ENCODE assay signal across 10 mouse cellular contexts in the genomic region with DNA sequence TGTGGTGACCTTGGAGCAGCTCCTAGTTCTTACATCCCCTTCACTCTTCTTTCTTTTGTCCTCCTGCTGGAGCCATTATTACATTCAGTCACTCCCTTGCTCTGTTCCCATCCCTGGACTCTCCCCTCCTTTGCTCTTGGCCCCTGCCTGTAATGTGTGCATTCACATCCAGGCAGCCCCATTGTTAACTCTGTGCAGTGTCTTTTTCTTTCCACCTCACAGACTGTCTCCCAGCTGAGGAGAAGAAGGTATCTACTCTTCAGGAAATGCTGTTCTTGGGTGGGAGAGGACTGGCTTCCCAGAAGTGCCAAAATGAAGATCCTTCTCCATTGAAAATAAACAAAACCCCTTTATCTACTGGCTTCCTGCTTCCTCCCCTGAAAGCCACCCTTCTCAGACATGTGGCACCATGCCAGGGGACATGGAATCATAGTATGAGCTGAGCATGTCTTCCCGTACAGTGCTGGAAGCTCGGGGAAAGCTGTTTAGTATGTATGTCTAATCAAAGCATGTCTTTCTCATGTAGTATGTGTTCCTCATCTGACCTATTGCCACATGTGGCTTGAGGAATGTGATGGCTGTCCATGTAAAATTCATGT. TPM values are rescaled to one million over a fixed set of nuclear protein-coding genes. Genes with fewer than 3 reads are reported as not detected.
DNase-seq lines count a peak whose midpoint lies in the region; ATAC-seq lines count a peak whose summit lies in the region.
"Had no signal": no experiment of that assay in that cellular context is flagged by ENCODE, and none has a peak within 500 bp of the region (broad histone marks: within the 10 kb centered on the region; RNA-seq: fewer than 3 reads in every experiment).

No protein-coding gene starts in this region.

- no peak overlapping the region for H3K4me3 ChIP-seq in heart, embryonic 11.5 days (ENCODE audit: low read depth, low read length)
- no peak overlapping the region for H3K4me3 ChIP-seq in heart, embryonic 10.5 days

- no peak overlapping the region for H3K9ac ChIP-seq in heart, embryonic 11.5 days (ENCODE audit: low read depth, low read length)

- DNase-seq in heart, embryonic 10.5 days (ENCODE audit: low spot score) = no peak
- DNase-seq in MN1 (ENCODE audit: low spot score) = peak; percentile 18
- DNase-seq in adrenal gland, postnatal 14 days = peak; percentile 65
- peak; percentile 62 to 65 for DNase-seq in kidney, postnatal 25 days
- no peak for DNase-seq in spleen, postnatal 10 days (ENCODE audit: low spot score in 2 of 2)
- DNase-seq in embryo, embryonic 10.5 days (ENCODE audit: low spot score) = no peak
- DNase-seq in layer of hippocampus, postnatal 36 days = no peak
- DNase-seq: right cerebral cortex, postnatal 25 days had no signal

- H3K4me2 ChIP-seq in heart, embryonic 11.5 days = no peak overlapping the region

- WGBS in heart, embryonic 11.5 days (ENCODE audit: insufficient replicate concordance) = 49% methylated on average over 2 of the region's 2 CpGs
- WGBS in heart, embryonic 10.5 days = 74% methylated on average over 2 of the region's 2 CpGs

- H3K27ac ChIP-seq in heart, embryonic 11.5 days (ENCODE audit: low read depth, low read length) = peak overlapping the region; percentile 15; the same call in 1 of the 2 replicates
- no peak overlapping the region for H3K27ac ChIP-seq in heart, embryonic 10.5 days

- H3K27me3 ChIP-seq in heart, embryonic 11.5 days (ENCODE audit: control insufficient read depth, insufficient read depth, low read length) = no peaks in the 10 kb centered on the region
- H3K27me3 ChIP-seq in heart, embryonic 10.5 days (ENCODE audit: insufficient read depth, poor library complexity, severe bottlenecking) = no peaks in the 10 kb centered on the region

- ATAC-seq in heart, embryonic 11.5 days (replicated peaks; ENCODE audit: insufficient number of reproducible peaks, low FRiP score, low TSS enrichment) = no peak
- ATAC-seq: inflammation-experienced regulatory T-cells, adult 6 months had no signal

- no peaks in the 10 kb centered on the region for H3K9me3 ChIP-seq in heart, embryonic 11.5 days (replicated peaks; ENCODE audit: control insufficient read depth, low read length)
- H3K9me3 ChIP-seq in heart, embryonic 10.5 days = no peaks in the 10 kb centered on the region

- no peaks in the 10 kb centered on the region for H3K36me3 ChIP-seq in heart, embryonic 11.5 days (ENCODE audit: control insufficient read depth, insufficient read depth, low read length)
- H3K36me3 ChIP-seq in heart, embryonic 10.5 days = no peaks in the 10 kb centered on the region

- peaks cover 7% of the 10 kb centered on the region; the same call in 1 of the 2 replicates for H3K4me1 ChIP-seq in heart, embryonic 11.5 days (ENCODE audit: control insufficient read depth, insufficient read depth, low read length)
- H3K4me1 ChIP-seq in heart, embryonic 10.5 days = no peaks in the 10 kb centered on the region

RNA-seq across cellular contexts. Expression of a gene that starts 17.9 kb away (rescaled TPM):
- polyA plus RNA-seq in heart, embryonic 11.5 days (2014; fragmentation: Nextera tagmentation; extraction: Ambion mirVana) = 4.8 and 6.7 TPM in 2 replicates
- 3.2 and 3.3 TPM in 2 replicates for polyA plus RNA-seq in heart, embryonic 10.5 days (2016; fragmentation: Nextera tagmentation; extraction: Ambion mirVana)
- 9.4 and 10.0 TPM in 2 replicates for total RNA-seq in adrenal gland, postnatal 14 days (2021)
- 10 to 100 TPM; 49.0 to 52.0 TPM for total RNA-seq in layer of hippocampus, postnatal 36 days (2021)

Comparison
In these comparisons a context has a peak if more than half of its experiments do, and no peak if none do; other contexts are left out.
1. DNase-seq: peak in MN1 (single experiment), adrenal gland, postnatal 14 days (single experiment) and kidney, postnatal 25 days (2 of 2); none in heart, embryonic 10.5 days (single experiment), spleen, postnatal 10 days (0 of 2), embryo, embryonic 10.5 days (single experiment) and layer of hippocampus, postnatal 36 days (0 of 2).